Mouse (Mus musculus): ENCODE data around the gene Sult6b2. TPM values are rescaled to one million over a fixed set of nuclear protein-coding genes. Genes with fewer than 3 reads are reported as not detected.
A peak's percentile ranks its signal among the peaks of the same experiment; 100 is the strongest.

The Sult6b2 gene
- polyA plus RNA-seq, 1 experiment = not detected

DNA sequence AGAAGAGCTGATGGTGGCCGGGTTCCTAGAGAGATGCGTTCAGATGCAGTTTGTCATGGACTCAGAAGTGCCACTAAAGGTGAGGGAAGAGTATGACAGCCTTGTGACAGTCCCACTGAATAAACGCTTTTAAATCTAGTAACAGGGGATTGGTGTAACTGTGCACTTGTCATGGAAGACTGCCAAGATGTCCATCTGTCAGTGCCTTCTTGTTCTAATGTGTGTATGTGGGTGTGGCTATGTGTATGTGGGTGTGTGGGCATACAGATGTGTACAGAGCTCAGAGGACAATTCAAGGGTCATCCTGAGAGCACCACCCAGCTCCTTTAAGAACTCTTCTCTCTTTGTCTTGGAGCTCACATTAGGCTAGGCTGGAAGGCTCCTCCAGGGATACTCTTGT, 11.2 kb upstream of the Sult6b2 start:
- Histone ChIP-seq H3K27ac (ENCODE audit: insufficient read depth, low read depth, low read length) (no peak overlapping the region), H3K4me3 (ENCODE audit: insufficient read depth, low read depth, low read length) (no peak overlapping the region), H3K4me1 (ENCODE audit: control insufficient read depth, insufficient read depth, low read length) (no peaks in the 10 kb centered on the region)
- 82% methylated on average over 3 of the region's 3 CpGs for WGBS
- TF ChIP-seq CTCF (IDR thresholded peaks at IDR 0.05; ENCODE audit: insufficient read depth, low read depth, low read length) = no peak
- TF ChIP-seq POLR2A (IDR thresholded peaks at IDR 0.05; ENCODE audit: insufficient read depth, low read depth, low read length) = no peak

DNA sequence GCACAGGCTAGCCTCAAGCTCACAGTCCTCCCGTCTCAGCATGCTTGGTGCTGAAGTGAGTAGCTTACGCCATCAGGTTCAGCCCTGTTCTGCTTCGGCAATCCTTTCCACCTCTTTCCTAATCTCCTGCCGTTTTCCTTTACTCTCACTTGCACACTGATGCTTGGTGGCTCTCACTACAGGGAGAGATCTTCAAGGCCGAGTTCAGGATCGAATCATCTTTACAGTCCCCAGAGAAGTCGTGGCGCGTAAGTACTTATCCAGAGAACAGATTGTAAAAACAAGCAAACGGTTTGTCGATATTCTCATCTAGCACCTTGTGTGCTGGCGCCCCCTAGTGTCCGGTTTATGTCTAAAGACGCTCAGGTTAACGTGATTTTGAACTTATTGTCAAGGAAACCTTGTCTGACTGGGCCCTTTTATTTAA, 10.2 kb upstream of the Sult6b2 start:
- Histone ChIP-seq H3K4me1 (ENCODE audit: control insufficient read depth, insufficient read depth, low read length) (no peaks in the 10 kb centered on the region), H3K27ac (ENCODE audit: insufficient read depth, low read depth, low read length) (no peak overlapping the region), H3K4me3 (ENCODE audit: insufficient read depth, low read depth, low read length) (peak overlapping the region; percentile 49)
- 2% methylated on average over 15 of the region's 15 CpGs for WGBS
- TF ChIP-seq CTCF (IDR thresholded peaks at IDR 0.05; ENCODE audit: insufficient read depth, low read depth, low read length) (peak; percentile 26; the same call in 1 of the 2 replicates), POLR2A (IDR thresholded peaks at IDR 0.05; ENCODE audit: insufficient read depth, low read depth, low read length) (no peak)

DNA sequence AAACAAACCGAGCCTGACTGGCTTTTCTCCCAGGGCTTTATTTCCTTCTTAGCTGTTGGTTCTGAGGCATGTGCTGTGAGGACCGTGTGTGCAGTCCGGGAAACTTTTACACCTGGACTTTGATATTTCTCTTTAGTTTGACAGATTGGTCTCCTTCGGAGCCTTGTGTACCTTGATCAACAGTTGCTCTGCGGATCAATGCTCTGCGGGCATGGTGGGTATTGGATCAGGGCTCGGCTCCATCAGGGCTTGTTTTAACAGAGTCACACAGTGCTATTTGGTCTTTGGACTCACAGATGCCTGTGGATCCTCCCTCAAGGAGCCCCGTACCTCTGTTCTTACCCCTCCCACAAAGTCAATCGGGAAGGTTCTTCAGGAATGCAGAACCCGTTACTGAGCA, 9.7 kb upstream of the Sult6b2 start:
- no peaks in the 10 kb centered on the region for H3K4me1 ChIP-seq (ENCODE audit: control insufficient read depth, insufficient read depth, low read length)
- TF ChIP-seq CTCF (IDR thresholded peaks at IDR 0.05; ENCODE audit: insufficient read depth, low read depth, low read length) (no peak), POLR2A (IDR thresholded peaks at IDR 0.05; ENCODE audit: insufficient read depth, low read depth, low read length) (no peak)
- WGBS = 51% methylated on average over 10 of the region's 10 CpGs
- no peak overlapping the region for H3K27ac ChIP-seq (ENCODE audit: insufficient read depth, low read depth, low read length)
- H3K4me3 ChIP-seq (ENCODE audit: insufficient read depth, low read depth, low read length) = no peak overlapping the region

DNA sequence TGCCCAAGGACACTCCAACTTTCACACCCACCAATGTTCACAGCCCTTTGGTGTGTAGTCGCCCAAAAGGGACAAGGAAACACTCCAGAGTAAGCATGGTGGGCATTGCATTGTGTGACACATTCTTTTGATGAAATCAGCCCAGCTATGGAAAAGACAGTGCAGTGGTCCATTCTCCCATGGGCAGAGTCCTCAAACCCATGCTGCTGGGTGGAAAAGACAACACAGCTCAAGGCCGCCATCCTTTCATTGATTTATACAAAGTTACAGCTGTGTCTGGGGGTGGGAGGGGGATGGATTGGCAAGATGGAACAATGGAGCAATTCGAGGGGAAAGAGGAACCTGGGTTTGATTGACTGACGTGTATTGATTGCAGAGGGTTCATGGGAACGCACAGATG, 8.7 kb upstream of the Sult6b2 start:
- WGBS = 83% methylated on average over 5 of the region's 5 CpGs
- TF ChIP-seq POLR2A (IDR thresholded peaks at IDR 0.05; ENCODE audit: insufficient read depth, low read depth, low read length) (no peak), CTCF (IDR thresholded peaks at IDR 0.05; ENCODE audit: insufficient read depth, low read depth, low read length) (no peak)
- Histone ChIP-seq H3K4me3 (ENCODE audit: insufficient read depth, low read depth, low read length) (no peak overlapping the region), H3K4me1 (ENCODE audit: control insufficient read depth, insufficient read depth, low read length) (no peaks in the 10 kb centered on the region), H3K27ac (ENCODE audit: insufficient read depth, low read depth, low read length) (no peak overlapping the region)

DNA sequence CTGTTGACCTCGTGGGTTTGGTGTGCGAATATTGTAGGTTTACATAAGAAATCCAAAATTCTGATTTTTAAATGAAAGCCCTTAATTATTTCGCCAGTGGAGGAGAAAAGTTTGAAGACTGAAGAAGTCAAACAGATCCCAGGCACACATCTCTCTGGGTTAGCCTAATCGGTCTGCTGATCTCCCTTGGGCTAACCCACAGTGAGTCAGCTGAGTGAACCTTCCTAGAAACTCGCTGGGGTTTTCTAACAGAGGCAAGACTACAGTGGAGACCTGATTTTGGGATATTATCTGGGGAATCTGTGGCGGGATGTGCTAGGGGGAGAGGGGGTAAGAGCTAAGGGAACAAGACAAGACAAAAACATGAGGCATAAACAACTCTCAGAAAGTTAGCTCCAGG, 5.9 kb upstream of the Sult6b2 start:
- Histone ChIP-seq H3K4me3 (ENCODE audit: insufficient read depth, low read depth, low read length) (no peak overlapping the region), H3K27ac (ENCODE audit: insufficient read depth, low read depth, low read length) (no peak overlapping the region), H3K4me1 (ENCODE audit: control insufficient read depth, insufficient read depth, low read length) (no peaks in the 10 kb centered on the region)
- TF ChIP-seq CTCF (IDR thresholded peaks at IDR 0.05; ENCODE audit: insufficient read depth, low read depth, low read length) (no peak), POLR2A (IDR thresholded peaks at IDR 0.05; ENCODE audit: insufficient read depth, low read depth, low read length) (no peak)
- WGBS = 87% methylated on average over 6 of the region's 6 CpGs

DNA sequence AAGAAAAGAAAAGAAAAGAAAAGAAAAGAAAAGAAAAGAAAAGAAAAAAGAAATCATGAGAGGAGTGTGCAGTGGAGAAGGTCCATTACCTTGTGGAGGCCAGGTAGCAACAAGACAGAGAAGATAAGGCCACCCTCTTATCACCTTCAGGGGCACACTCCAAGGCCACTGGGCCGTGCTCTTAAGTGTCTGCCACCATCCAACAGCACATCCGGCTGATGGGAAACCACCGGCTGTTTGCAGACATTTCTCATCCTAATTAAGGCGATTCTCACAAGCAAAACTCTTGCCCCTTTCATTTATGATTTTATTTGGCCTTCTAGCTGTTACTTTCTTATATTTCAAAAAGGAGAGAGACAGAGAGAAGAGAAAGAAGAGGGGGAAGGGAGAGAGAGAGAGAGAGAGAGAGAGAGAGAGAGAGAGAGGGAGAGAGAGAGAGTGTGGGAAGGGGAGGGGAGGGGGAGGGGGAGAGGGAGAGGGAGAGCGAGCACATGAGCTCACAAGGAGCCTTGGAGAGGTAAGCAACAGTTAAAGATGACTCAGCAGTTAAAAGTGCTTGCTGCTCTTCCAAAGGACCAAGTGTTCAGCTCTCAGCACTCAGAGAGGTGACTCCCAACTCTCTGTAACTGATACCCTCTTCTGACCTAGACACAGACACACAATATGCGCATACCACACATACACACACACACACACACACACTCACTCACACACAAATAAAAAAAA, 5.2 kb upstream of the Sult6b2 start:
- no peaks in the 10 kb centered on the region for H3K4me1 ChIP-seq (ENCODE audit: control insufficient read depth, insufficient read depth, low read length)
- H3K4me3 ChIP-seq (ENCODE audit: insufficient read depth, low read depth, low read length) = no peak overlapping the region
- no peak for TF ChIP-seq POLR2A (IDR thresholded peaks at IDR 0.05; ENCODE audit: insufficient read depth, low read depth, low read length)
- TF ChIP-seq CTCF (IDR thresholded peaks at IDR 0.05; ENCODE audit: insufficient read depth, low read depth, low read length) = no peak
- WGBS = 63% methylated on average over 6 of the region's 6 CpGs
- H3K27ac ChIP-seq (ENCODE audit: insufficient read depth, low read depth, low read length) = no peak overlapping the region

DNA sequence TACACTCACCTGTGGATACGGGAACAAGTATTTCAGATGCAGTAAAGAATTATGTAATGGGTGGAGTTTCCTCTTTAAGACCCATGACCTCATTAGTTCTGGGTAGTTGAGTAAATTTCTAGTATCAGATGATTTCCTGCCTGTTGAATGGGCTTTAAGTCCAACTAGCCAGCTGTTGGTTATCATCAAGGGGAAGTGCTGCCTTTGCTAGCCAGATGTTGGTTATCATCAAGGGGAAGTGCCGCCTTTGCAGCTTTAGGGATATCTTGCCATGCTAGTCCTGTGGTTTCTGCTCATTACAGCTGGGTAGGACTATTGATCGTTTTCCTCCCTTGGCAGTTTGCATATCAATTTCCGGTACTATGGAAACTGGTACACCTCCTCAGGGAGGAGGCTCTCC, 2.0 kb upstream of the Sult6b2 start:
- TF ChIP-seq CTCF (IDR thresholded peaks at IDR 0.05; ENCODE audit: insufficient read depth, low read depth, low read length) = no peak
- TF ChIP-seq POLR2A (IDR thresholded peaks at IDR 0.05; ENCODE audit: insufficient read depth, low read depth, low read length) = no peak
- no peak overlapping the region for H3K4me3 ChIP-seq (ENCODE audit: insufficient read depth, low read depth, low read length)
- WGBS = 87% methylated on average over 4 of the region's 4 CpGs
- no peaks in the 10 kb centered on the region for H3K4me1 ChIP-seq (ENCODE audit: control insufficient read depth, insufficient read depth, low read length)
- no peak overlapping the region for H3K27ac ChIP-seq (ENCODE audit: insufficient read depth, low read depth, low read length)

DNA sequence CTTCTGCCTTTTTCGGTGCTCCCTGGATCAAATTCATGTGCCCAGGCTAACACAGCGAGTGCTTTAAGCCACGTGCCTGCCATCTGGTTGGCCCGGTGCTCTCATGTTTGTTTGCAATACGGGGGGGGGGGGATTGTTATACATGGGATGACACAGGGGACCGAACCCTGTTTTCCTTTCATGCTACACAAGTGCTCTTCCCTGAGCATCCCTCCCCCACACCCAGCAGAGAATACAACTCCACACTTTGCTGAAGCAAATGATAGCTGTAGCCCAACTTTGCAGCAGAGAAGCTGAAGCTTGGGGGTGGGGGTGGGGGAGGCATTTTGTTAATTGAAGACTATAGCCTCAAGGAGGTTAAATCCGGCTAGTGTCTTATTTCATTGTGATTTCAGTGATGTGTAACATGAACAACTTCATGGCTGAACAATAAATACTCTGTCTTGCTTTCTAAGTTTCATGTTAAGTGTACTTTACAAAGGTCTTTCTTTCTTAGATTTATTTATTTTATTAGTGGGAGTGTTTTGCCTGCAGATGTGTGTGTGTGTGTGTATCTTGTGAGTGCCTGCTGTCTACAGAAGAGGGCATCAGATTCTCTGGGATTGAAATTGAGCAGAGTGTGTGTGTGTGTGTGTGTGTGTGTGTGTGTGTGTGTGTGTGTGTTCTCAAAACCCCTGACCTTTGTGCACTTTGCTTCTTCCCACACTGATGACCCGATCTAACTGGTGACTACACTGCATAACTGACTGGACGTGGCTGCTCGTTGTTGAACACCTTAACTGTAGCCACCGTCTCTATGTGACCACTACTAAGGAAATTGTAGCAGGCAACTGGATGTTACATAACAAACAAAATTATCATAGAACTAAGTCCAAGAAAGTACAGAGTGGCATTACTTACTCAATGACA, 1.4 kb downstream of the Sult6b2 start:
- H3K27ac ChIP-seq (ENCODE audit: insufficient read depth, low read depth, low read length) = no peak overlapping the region
- 69% methylated on average over 11 of the region's 11 CpGs for WGBS
- H3K4me1 ChIP-seq (ENCODE audit: control insufficient read depth, insufficient read depth, low read length) = no peaks in the 10 kb centered on the region
- no peak for TF ChIP-seq CTCF (IDR thresholded peaks at IDR 0.05; ENCODE audit: insufficient read depth, low read depth, low read length)
- no peak for TF ChIP-seq POLR2A (IDR thresholded peaks at IDR 0.05; ENCODE audit: insufficient read depth, low read depth, low read length)
- no peak overlapping the region for H3K4me3 ChIP-seq (ENCODE audit: insufficient read depth, low read depth, low read length)

DNA sequence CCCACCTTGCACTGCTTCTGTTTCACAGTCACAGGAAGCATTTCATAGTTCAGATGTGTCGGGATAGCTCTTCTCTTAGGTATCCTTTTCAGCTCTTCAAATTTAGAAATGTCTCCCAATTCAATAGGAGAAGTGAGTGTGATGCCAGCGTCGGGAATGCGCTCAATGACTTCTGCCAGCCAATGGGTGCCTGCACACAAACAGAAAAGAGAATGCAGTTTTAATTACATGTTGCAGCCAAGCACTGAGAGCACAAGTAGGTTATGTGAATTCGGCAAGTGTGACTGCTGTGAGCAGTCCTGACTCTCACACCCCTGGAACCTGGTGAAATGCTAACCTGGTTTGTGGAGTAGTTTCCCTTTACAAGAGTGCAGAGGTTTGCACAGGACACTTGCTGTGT, 2.6 kb downstream of the Sult6b2 start:
- TF ChIP-seq POLR2A (IDR thresholded peaks at IDR 0.05; ENCODE audit: insufficient read depth, low read depth, low read length) (no peak), CTCF (IDR thresholded peaks at IDR 0.05; ENCODE audit: insufficient read depth, low read depth, low read length) (no peak)
- no peak overlapping the region for H3K4me3 ChIP-seq (ENCODE audit: insufficient read depth, low read depth, low read length)
- no peaks in the 10 kb centered on the region for H3K4me1 ChIP-seq (ENCODE audit: control insufficient read depth, insufficient read depth, low read length)
- WGBS = 27% methylated on average over 5 of the region's 5 CpGs
- H3K27ac ChIP-seq (ENCODE audit: insufficient read depth, low read depth, low read length) = no peak overlapping the region
